Mouse (Mus musculus) naive thymus-derived CD4-positive, alpha-beta T cell, adult 2 months (primary cell): ENCODE measurements at regions not wholly inside any gene's neighbourhood (a gene's known extent, or its start where the extent isn't known, plus 50 kb on each side); places are given as distances from the start of the nearest gene placed in this dataset.

Experiments
- DNase-seq: peaks from one replicate; pipeline ENCODE4 v3.0.0-alpha.2; 2011; ENCODE audit warnings: low read depth

DNA sequence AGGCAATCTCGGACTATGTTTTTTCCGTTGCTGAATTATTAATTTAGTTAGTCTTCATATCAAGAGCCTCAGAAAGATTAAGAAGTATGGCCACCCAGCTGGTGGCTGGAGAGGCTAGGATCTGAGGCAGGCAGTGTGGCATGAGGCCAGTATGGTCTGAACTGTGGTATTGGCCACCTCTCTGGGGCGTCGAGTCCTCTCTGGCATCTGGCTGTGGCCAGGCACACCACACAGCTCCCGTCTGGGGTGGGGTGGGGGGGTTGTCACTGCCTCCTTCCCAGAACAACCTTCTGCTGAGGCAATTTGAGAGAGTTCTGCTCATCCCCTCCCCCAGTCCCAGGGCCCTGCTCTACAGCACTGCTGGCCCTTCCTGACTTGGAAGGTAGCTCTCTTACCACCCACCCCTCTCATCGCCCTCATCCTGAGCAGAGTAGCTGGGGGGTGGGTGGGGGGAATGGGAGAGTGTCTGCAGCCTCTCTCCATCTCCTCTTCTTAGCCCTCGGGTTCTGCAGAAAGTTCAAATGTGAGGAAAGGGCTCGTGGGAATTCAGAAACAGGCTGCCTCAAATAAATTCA is 103.2 kb downstream of the Vegfa start:
- no peak for DNase-seq

DNA sequence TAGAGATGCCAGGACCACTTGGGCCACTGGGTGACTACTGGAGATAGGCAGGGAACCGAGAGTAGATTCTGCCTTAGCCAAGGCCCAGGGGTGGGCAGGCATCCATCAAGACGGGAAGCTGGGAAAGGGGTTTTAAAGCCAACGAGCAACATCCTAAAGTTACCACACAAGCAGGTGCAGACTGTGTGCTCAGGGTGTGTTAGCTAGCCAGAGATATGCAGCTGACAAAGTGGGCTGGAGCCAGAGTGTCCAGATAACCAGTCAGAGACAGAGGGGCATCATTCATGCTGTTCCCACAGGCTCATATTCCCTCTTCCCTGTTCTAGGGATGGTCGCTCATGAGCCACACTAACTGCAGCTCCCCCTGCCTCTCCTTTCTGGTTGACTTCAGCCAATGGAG is 104.2 kb downstream of the Vegfa start:
- DNase-seq = no peak

DNA sequence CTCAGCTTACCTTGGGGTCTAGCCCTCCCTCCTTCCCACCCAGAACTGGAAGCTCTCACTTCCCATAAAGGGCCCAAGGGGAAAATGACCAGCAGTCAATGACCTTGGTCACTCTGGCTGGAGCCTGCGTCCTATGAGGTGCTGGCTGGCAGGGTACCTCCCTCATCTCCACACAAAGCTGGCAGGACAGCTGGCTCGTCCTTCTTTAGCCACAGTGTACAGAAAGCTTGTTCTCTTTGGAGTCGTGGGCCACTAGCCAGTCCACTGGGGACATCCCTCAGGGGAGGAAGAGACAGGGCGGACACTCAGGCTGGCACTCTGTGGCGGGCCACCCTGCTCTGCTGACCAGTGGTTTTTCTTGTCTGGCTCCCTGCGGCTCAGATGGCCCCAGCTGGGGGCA is 106.3 kb downstream of the Vegfa start:
- DNase-seq = no peak

DNA sequence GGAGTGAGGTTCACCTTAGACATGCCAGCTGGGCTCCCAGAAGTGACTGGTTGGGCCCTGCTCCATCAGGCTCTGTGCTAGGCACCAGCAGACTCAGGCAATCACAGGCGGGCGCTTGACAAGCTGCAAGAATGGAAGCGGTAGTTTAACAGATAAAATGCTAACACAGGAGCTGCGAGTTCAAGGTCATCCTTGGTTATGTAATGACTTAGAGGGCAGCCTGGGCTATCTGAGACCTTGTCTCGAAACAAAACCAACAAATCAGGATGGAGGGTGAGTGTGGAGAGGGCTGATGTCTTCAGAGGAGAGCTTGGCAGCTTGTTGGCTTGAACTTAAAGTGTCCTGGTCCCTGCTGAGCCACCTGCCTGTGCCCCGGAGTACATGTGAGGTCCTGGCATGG is 107.6 kb downstream of the Vegfa start:
- DNase-seq = no peak

DNA sequence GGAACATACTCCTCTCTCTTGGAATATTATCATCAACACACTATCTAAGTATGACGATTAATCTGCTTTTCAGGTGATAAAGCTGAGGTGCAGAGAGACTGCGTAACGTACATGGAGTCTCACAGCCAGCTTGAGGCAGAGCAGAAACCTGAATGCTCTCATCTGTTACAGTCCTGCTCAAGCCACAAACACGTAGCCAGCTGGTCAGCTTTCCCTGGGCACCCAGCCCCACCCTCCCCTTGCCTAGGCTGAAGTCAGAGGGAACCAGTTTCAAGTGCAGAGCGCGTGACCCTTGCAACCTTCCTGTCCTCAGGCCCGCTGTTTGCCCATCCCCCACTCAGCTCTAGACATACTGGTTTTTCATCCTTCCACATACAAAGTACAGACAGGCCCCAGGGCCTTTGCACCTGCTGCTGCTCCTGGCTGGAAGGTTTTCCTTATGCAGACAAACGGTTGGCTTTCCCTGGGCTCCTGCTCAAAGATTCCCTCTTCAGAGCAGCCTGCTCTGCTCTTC is 108.9 kb downstream of the Vegfa start:
- DNase-seq = no peak

DNA sequence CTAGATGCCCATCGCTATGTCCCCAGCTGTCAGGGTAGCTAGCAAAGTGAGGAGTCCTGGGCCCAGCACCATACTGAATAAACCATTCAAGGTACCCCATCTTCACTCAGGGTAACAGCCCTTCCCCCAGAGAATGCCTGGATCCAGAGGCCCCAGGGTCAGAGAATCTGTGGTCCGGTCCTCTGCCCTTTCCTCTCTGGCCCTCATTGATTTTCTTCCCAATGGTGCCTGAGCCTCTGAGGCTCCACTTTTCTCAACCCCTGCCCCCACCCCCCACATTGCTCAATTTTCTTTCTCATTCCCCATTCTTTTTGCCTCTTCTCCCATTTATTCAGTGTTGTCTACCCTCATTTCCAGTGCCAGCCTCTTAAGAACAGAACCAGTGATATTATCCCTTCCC is 114.5 kb downstream of the Vegfa start:
- no peak for DNase-seq

DNA sequence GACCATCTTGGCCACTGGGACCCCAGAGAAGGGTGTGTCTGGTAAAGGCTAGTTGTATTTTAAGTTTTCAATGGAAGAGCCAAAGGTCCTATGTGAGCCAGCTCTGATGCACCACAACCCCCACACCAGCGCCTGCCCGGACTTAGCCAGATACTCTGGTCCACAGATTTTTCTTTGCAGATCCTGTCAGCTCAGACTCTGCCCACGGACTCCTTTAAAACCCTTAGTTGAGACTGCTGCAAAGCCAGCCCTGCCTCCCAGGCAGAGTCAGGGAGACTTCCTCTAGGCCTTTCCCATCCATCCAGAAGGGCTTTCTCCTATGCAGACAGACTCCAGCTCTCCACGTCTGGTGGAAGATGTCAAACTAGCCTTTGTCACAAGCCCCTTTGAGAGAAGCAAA is 115.2 kb downstream of the Vegfa start:
- no peak for DNase-seq

DNA sequence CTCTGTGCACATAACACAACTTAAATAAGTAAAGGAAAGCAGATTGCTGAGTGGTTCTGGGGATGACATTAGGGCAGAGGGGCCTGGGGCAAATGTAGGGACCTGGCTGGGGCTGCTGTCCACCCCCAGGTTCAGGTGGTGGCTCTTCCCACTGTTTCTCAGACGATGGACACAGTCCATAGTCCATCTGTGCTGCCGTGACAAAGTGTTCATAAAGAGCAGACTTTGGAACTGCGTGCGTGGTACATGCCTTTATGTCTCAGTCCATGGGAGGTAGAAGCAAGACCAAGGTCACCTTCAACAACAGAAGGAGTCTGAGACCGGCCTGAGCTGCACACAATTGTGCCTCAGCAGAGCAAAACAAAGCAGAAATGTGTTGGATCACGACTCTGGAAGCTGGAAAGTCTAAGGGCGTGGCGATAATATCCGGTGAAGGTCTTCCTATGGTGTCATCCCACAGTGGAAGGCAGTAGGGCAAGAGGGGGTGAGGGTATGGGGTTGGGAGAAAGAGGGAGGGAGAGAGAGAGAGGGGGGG is 117.4 kb downstream of the Vegfa start:
- no peak for DNase-seq

DNA sequence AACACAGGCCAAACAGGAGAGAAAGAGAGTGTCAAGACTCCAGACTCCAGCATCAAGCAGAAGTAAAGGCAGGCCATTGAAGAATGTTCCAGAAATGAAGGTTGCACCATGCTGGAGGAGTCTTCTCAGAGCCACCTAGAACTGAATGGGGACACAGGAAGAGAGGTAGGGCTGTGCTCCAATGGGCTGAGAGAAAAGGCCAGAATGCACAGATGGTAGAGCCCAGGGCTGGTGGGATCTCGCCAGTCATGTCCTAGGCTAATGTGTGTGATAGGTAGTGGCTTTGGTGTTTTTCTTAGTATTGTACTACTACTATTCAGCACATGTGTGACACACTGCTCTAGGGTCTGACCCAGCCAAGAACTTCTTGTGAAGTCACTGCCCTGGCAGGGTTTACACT is 117.9 kb downstream of the Vegfa start:
- DNase-seq = no peak

DNA sequence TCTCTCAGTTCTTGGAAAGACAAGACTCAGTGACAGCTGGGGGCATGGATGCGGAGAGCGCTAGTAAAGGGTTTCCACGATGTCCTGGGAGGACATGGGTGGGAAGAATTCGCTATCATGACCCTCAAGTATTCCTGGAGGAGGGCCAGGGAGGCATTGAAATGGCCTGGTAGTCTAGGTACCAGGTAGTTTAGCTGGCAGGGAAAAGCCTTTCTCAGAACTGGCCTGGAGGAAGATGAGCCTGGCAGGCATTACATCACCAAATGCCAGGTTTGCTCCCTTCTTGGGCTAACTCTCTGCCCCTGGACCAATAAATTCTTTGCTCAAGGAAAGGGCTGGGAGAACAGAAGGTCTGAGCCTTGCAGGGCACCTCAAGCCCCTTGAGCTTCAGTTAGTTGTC is 118.5 kb downstream of the Vegfa start:
- DNase-seq = no peak

DNA sequence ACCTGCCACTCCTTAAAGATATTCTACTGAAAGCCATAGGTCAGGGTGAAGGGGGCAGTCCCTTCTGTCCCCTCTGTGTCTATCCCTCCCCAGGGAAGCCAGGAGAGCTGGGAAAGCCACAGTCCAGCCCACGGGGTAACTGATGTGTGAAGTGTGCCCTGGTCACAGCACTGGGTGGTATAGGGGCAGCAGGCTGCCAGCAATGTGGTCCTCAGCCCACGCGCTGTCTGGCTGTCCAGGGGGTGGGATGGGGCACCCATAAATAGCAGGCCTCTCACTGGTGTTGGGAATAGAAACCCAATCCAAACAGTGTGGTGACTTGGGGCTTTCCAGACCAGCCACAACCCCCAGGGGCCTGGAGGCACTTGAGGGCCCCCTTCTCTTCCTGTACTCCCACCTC is 120.0 kb downstream of the Vegfa start:
- no peak for DNase-seq

DNA sequence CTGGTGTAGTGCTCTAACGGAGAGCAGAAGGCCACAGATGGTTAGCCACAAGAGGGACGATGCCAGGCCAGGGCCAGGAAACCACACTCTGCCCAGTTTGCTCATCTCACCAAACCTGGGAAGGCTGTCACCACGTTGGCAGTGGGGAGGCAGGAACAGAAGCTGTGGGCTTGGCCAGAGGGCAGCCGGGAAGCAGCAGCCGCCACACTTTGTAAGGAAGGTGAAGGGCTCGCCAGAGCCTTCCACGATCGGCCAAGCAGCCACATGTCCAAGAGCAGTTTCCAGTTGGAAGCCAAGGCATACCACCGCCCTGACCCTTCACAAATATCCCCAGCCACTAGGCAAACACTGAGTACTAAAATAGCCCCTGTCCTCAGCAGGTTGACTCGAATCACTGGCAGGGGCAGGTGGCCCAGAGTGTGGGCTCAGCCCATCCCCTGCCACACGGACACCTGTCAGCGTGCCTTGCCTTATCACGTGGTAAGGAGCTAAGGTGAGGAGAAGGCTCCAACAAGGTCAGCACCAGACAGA is 120.9 kb downstream of the Vegfa start:
- no peak for DNase-seq

DNA sequence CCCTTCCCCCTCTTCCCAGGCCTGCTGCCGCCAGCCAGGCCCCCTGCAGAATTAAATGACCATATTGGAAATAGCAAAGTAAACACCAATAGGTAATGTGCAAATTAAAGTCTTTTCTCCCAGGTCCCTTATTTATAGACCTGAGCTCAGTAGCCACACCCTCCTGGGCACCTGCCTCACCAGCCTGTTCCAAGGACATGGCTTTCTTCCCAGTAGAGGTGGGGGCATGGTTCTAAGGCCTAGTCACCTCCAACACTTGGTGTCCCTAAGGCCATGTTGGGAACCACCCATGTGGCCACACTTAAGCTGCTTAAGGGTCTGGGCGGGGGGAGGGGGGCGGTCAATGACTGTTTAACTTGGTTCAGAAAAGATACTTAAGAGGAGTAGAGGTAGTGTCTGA is 121.9 kb downstream of the Vegfa start:
- no peak for DNase-seq

DNA sequence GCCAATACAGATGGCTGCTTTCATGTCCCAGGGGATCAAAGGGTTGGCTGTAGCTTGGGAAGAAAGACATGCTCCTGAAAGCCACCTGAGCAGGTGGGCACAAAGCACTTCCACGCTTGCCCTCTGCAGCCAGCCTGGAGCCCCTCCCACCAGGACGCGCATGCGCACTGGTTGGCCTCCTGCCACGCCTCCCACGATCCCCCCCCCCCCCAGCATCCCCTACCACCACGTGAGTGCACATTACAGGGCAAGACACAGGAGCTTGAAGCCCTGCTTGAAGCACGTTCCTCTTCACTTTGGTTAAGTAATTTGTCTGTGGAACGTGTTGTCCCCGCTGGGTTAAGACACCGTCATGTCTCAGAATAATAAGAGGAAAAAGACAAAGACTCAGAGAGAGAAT is 124.6 kb downstream of the Vegfa start:
- no peak for DNase-seq

DNA sequence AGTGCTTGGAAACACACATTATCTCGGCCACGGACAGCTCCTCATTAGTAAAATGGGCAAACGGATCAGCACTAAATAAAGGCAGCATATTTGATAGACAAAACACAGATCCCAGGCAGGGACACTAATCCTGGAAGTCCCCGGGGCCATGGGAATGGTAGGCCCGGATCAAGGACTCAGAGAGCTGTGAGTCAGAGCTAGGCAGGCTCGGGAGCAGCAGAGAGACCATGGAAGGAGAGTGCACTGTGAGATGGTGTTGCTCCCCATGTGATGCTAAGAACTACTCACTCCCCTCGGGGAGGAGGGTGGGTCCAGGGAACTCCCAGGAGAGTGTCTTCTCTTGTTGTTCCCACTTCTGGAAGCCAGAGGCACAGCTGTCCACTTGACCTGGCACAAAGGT is 126.6 kb downstream of the Vegfa start:
- DNase-seq = no peak

DNA sequence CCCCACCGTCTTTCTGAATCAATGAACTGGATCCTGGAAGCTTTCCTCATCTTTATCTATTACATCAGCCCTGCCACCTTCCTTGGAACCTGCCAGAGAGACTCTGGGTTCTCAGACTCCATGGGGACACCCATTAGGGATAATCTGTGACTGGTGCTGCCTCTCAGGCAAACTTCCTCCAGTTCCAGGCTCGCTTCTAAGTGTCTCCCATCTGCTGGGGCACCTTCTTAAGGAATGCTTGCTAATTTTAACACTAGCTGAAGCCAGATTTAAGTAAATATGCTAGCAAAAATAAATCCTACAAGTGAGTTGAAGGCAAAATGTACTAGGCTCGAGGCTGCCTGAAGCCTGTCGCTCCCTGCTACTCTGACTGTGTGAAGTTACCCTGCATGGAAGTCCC is 127.9 kb downstream of the Vegfa start:
- DNase-seq = no peak

DNA sequence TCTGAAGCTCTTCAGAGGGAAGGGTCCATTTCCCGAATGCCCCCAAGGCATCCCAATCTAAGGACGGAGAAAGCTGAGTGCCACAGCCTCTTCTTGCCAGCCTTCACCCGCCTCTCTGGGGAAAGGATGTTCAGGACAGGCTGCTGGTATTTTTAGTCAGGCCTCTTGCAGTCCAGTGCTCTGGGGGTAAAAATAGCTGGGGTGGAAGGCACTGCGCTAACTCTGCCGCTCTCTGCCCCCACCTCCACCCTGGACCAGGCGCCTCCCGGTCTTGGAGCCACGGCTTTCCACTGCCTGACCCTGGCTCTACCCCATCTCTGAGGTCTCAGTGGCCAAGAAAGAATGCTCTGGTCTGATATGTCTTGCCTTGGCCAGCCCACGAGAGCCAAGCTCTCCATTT is 128.9 kb downstream of the Vegfa start:
- DNase-seq = no peak

DNA sequence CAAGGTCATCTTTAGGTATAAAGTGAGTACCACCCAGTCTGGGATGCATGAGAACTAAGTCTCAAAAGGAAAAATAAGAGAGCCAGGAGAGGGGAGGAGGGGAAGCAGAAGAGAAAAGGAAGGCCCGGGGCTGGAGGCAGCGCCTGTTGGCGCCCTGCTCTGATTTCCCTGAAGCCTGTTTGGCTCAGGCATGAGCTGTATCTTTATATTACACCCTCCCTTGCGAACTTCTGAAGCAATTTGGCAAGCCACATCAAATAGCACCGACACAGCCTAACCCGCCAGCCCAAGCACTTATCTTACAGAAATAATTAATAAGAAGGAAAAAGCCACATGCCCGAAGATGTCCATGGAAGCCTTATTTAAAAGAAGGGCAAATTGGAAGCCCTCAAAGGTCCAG is 129.5 kb downstream of the Vegfa start:
- DNase-seq = no peak

DNA sequence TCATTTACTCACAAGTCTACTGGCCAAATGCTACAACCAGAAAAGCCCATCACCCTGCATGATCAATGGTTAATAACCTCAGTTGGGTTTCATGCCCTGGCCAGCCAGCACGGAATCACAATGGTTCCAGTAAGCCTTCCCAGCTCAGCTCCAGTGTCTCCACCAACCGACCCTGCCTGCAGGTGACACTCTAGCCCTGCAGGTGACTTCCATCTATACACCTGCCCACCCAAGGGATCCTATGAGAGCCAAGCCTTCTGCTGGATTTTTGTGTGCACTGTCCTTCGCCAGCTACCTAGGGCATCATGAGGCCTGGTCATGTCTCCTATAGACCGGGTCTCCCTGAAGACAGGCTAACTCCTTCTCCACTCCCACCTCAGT is 135.3 kb downstream of the Vegfa start:
- DNase-seq = no peak

DNA sequence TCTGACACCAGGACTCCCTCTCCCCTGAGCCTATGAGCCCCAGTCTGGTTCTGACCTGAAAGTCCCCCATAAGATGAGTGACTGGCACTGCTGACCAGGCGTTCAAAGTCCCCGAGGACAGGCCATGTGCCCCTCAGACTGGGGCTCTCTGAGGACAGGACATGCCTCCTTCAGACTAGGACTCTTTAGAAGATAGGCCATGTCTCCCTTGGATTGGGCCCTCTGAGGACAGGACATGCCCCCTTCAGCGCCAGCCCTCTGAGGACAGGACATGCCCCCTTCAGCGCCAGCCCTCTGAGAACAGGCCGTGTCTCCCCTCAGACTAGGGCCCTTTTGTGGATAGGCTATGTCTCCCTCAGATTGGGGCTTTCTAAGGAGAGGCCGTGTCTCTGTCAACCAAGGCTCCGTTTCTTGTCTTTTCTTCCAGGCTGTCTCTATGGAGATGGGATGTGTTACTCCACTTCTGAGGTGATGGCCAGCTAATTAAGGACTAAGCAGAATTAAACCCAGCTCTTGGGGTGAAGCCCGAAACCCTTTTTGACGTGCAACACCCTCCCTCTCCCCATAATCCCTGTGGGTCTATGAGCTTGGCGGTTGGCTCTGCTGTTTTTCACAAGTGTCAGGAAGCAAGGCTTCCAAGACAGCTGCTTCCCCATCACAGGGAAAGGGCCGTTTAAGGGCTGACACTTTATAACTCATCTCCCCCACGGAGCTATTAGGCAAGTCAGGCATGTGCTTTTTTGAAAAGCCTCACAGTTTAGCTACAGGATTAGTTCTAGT is 135.8 kb downstream of the Vegfa start:
- no peak for DNase-seq

DNA sequence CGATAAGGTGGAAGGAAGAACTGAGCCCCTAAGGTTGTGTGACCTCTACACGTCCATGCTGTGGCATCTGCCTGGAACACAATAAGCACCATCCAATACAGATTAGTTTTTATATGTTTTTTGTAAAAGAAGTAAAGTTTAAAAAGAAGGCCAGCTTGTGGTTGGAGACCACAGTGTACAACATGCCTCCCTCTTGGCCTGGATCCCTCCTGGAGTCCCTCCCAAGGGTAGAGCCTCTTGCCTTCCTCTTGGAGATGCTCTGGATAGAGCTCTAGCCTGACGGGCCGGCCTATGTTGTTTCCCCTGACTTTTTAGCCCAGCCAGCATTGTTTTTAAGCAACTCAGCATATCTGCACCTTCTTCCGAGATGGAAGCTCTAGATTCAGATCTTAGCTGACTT is 138.0 kb downstream of the Vegfa start:
- DNase-seq = no peak

DNA sequence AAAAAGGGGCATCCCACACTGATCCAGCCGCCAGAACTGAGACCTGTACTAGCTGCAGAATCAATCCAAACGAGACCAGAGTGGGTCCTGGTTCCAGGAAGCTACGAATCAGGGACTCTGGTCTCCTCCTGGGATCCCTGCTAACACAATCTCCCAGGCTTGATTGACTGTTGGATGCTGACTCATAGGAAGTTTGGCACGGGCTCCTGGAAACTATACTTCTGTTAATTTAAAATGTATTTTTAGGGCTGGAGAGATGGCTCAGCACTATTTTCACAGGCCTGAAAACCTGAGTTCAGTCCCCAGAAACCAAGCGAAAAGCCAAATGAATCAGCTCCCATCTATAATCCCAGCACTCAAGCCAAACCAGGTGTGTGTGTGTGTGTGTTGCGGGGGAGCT is 138.5 kb downstream of the Vegfa start:
- no peak for DNase-seq

DNA sequence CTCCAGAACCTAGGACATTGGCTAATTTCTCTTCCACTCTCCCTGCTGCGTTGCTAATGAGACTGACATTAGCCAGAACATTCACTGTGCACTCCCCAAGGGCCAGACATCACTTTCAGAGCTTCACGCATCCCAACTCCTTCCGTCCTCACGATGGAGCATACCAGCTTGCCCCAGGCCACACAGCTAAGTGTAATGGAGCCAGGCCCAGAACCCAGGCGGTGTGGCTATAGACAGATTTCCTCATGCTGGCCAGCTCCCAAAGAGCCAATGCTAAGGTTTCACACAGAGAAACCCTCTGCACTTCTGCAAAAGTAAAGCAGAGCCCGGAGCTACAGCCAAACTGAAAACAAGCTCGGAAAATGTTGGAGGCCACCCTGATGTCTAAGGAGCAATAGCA is 139.1 kb downstream of the Vegfa start:
- no peak for DNase-seq

DNA sequence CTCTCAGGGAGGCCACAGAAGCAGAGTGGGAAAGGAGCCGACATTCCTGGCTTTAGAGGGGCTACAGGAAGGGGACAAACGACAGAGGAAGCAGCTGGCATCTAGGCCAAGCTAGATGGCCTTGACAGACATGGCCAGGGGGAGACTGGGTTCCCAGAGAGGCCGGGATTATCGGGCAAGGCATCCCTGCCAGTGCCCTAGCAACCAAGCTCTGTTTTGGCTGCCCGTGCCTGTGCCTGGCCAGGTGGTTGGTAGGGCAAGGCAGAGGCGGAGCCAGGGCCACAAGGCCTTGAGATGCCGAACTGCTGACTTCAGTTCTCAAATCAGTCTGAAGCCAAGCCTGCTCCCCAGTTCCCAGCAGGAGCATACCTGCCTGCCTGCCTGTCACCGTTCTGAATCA is 142.7 kb downstream of the Vegfa start:
- no peak for DNase-seq
